Mouse (Mus musculus): ENCODE data around the gene Wipf2.
"Not testable (repeated sequence)": the region's sequence is repeated elsewhere in the genome, so short reads cannot be mapped to it uniquely, and the experiment has no call there.

DNA sequence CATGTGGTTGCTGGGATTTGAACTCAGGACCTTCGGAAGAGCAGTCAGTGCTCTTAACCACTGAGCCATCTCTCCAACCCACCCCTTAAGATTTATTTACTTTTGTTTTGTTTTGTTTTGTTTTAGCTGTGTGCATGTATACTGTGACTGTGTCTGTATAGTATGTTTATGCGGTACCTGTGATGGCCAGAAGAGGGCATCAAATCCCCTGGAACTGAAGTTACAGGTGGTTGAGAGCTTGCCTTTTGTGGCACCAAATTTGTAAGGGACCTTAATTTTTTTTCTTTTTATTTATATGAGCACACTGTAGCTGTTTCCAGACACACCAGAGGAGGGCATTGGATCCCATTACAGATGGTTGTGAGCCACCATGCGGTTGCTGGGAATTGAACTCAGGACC, 52.9 kb downstream of the Wipf2 start:
- peak; percentile 25; the same call in 1 of the 2 replicates for TF ChIP-seq CTCF (IDR thresholded peaks at IDR 0.05; ENCODE audit: low read depth, low read length)
- not testable (repeated sequence) for TF ChIP-seq TAL1 (conservative IDR thresholded peaks at IDR 0.05; ENCODE audit: low read depth, low read length); POLR2AphosphoS5 (IDR thresholded peaks at IDR 0.05; ENCODE audit: insufficient replicate concordance, low read depth, low read length); GATA2 (IDR thresholded peaks at IDR 0.05; ENCODE audit: borderline replicate concordance, low read depth, low read length)

Measured in G1E (cell line).